Comparison of ENCODE assay signal across 20 mouse cellular contexts in the genomic region with DNA sequence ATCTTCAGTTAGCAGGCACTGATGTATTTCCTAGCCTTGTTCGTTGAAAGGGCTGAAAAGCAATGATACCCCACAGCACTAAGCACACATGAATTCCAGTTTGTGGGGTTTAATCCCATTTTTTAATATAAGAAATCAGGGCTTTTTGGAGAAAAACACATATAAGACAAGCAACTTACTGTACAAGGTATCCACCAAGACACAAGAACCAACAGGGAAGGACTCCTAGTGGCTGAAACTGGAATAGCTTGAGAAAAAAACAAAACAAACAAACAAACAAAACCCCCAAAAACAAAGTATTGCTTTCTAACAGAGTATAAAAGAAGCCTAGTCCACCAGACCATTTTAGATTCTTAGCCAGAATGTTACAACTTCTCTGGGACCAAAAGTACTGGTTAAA. TPM values are rescaled to one million over a fixed set of nuclear protein-coding genes. Genes with fewer than 3 reads are reported as not detected.
A peak's percentile ranks its signal among the peaks of the same experiment; 100 is the strongest.
DNase-seq lines count a peak whose midpoint lies in the region; ATAC-seq and TF ChIP-seq lines count a peak whose summit lies in the region.
"Had no signal": no experiment of that assay in that cellular context is flagged by ENCODE, and none has a peak within 500 bp of the region (broad histone marks: within the 10 kb centered on the region; RNA-seq: fewer than 3 reads in every experiment).

No protein-coding gene starts in this region.

- H3K27me3 ChIP-seq in heart, postnatal 0 days (ENCODE audit: control insufficient read depth, insufficient read depth, low read length), result no peaks in the 10 kb centered on the region
- H3K27me3 ChIP-seq in lung, postnatal 0 days (replicated peaks; ENCODE audit: insufficient read depth, low read length), result no peaks in the 10 kb centered on the region
- H3K27me3 ChIP-seq in MEL (ENCODE audit: control insufficient read depth in 1 of 2, insufficient read depth in 2 of 2, low read length in 2 of 2), result no peaks in the 10 kb centered on the region
- H3K27me3 ChIP-seq in hindbrain, embryonic 14.5 days (ENCODE audit: control insufficient read depth, insufficient read depth, low read length), result no peaks in the 10 kb centered on the region
- H3K27me3 ChIP-seq: forebrain, embryonic 12.5 days; heart, embryonic 12.5 days; hindbrain, embryonic 12.5 days; limb, embryonic 13.5 days had no signal

- TF ChIP-seq EP300 in heart, postnatal 0 days (IDR thresholded peaks at IDR 0.05; ENCODE audit: low read depth), result no peak
- no peak for TF ChIP-seq EP300 in lung, postnatal 0 days (IDR thresholded peaks at IDR 0.05)
- no peak for TF ChIP-seq EP300 in MEL (IDR thresholded peaks at IDR 0.05; ENCODE audit: low read depth in 1 of 2, low read length in 2 of 2)

- intact Hi-C loops in heart, postnatal 10 days (cut with DNase I), result no loop called here

- no peak for TF ChIP-seq POLR2A in MEL (IDR thresholded peaks at IDR 0.05; ENCODE audit: control insufficient read depth in 1 of 2, insufficient read depth in 1 of 2, low read depth in 1 of 2, low read length in 2 of 2, poor library complexity in 1 of 2)

- no peak for ATAC-seq in heart, postnatal 0 days (ENCODE audit: insufficient read depth, low read depth)
- ATAC-seq in lung, postnatal 0 days, result no peak
- no peak for ATAC-seq in hindbrain, embryonic 14.5 days (ENCODE audit: low FRiP score)
- ATAC-seq: activated CD4-positive, CD25-positive, alpha-beta regulatory T cell, adult 4 months had no signal

- TF ChIP-seq CTCF in heart, postnatal 0 days (IDR thresholded peaks at IDR 0.05; ENCODE audit: low read depth), result peak; percentile 41
- peak; percentile 60 for TF ChIP-seq CTCF in lung, postnatal 0 days (IDR thresholded peaks at IDR 0.05)
- TF ChIP-seq CTCF in MEL (IDR thresholded peaks at IDR 0.05 in 2 of 3, conservative IDR thresholded peaks at IDR 0.05 in 1 of 3; ENCODE audit: control insufficient read depth in 1 of 3, insufficient read depth in 1 of 3, low read depth in 2 of 3, low read length in 3 of 3, poor library complexity in 1 of 3, severe bottlenecking in 1 of 3), result peak in 2 of 3 experiments; percentile 48 to 66; a peak in 4 of 6 replicates

- no peaks in the 10 kb centered on the region for H3K36me3 ChIP-seq in heart, postnatal 0 days (replicated peaks; ENCODE audit: control insufficient read depth, insufficient read depth, low read length)
- no peaks in the 10 kb centered on the region for H3K36me3 ChIP-seq in lung, postnatal 0 days (ENCODE audit: insufficient read depth, low read length)
- peaks cover 0 to 12% of the 10 kb centered on the region in 2 experiments; a peak in 2 of 4 replicates for H3K36me3 ChIP-seq in MEL (ENCODE audit: control insufficient read depth in 1 of 2, insufficient read depth in 2 of 2, low read length in 2 of 2)
- no peaks in the 10 kb centered on the region for H3K36me3 ChIP-seq in hindbrain, embryonic 14.5 days (replicated peaks; ENCODE audit: control insufficient read depth, insufficient read depth)
- H3K36me3 ChIP-seq: forebrain, embryonic 12.5 days; heart, embryonic 12.5 days; hindbrain, embryonic 12.5 days; limb, embryonic 13.5 days had no signal

- no peaks in the 10 kb centered on the region for H3K79me2 ChIP-seq in MEL (ENCODE audit: control insufficient read depth, insufficient read depth, low read length, poor library complexity)

- peaks cover 8% of the 10 kb centered on the region for H3K4me1 ChIP-seq in heart, postnatal 0 days (ENCODE audit: control insufficient read depth, insufficient read depth)
- H3K4me1 ChIP-seq in lung, postnatal 0 days (ENCODE audit: insufficient read depth, low read depth, low read length), result peaks cover 3% of the 10 kb centered on the region; the same call in 1 of the 2 replicates
- peaks cover 4 to 15% of the 10 kb centered on the region in 2 experiments for H3K4me1 ChIP-seq in MEL (ENCODE audit: control insufficient read depth in 1 of 2, insufficient read depth in 2 of 2, low read length in 2 of 2)
- H3K4me1 ChIP-seq in hindbrain, embryonic 14.5 days (replicated peaks; ENCODE audit: control insufficient read depth, insufficient read depth, low read length), result no peaks in the 10 kb centered on the region
- H3K4me1 ChIP-seq: hindbrain, embryonic 12.5 days had no signal

- no peak overlapping the region for H3K9ac ChIP-seq in heart, postnatal 0 days (replicated peaks; ENCODE audit: low read depth, low read length)
- no peak overlapping the region for H3K9ac ChIP-seq in lung, postnatal 0 days (replicated peaks; ENCODE audit: low read depth)
- H3K9ac ChIP-seq in MEL (ENCODE audit: control insufficient read depth, low read depth, low read length, poor library complexity, severe bottlenecking), result no peak overlapping the region
- H3K9ac ChIP-seq in hindbrain, embryonic 14.5 days, result no peak overlapping the region
- H3K9ac ChIP-seq: forebrain, embryonic 12.5 days; heart, embryonic 12.5 days; hindbrain, embryonic 12.5 days; limb, embryonic 13.5 days had no signal

- H3K4me3 ChIP-seq in heart, postnatal 0 days (ENCODE audit: low read depth, low read length), result no peak overlapping the region
- no peak overlapping the region for H3K4me3 ChIP-seq in lung, postnatal 0 days (ENCODE audit: low read depth, low read length)
- H3K4me3 ChIP-seq in MEL (ENCODE audit: control insufficient read depth in 1 of 2, insufficient read depth in 1 of 2, low read depth in 2 of 2, low read length in 2 of 2), result no peak overlapping the region
- H3K4me3 ChIP-seq in hindbrain, embryonic 14.5 days (replicated peaks; ENCODE audit: low read length), result no peak overlapping the region
- H3K4me3 ChIP-seq: forebrain, embryonic 12.5 days; heart, embryonic 12.5 days; hindbrain, embryonic 12.5 days; limb, embryonic 13.5 days had no signal

- no peaks in the 10 kb centered on the region for H3K9me3 ChIP-seq in heart, postnatal 0 days (replicated peaks; ENCODE audit: control insufficient read depth, low read length)
- no peaks in the 10 kb centered on the region for H3K9me3 ChIP-seq in lung, postnatal 0 days (ENCODE audit: low read length)
- H3K9me3 ChIP-seq in MEL (replicated peaks; ENCODE audit: insufficient read depth, low read length), result no peaks in the 10 kb centered on the region
- no peaks in the 10 kb centered on the region for H3K9me3 ChIP-seq in hindbrain, embryonic 14.5 days (ENCODE audit: control insufficient read depth, low read length)
- H3K9me3 ChIP-seq: forebrain, embryonic 12.5 days; heart, embryonic 12.5 days; hindbrain, embryonic 12.5 days; limb, embryonic 13.5 days had no signal

- 85% methylated on average over 1 of the region's 1 CpGs for WGBS in heart, postnatal 0 days
- WGBS in lung, postnatal 0 days, result 93% methylated on average over 1 of the region's 1 CpGs
- 91% methylated on average over 1 of the region's 1 CpGs for WGBS in hindbrain, embryonic 14.5 days

- no peak for DNase-seq in heart, postnatal 0 days (ENCODE audit: low spot score)
- no peak for DNase-seq in heart, postnatal 10 days
- no peak for DNase-seq in lung, postnatal 0 days (ENCODE audit: low spot score)
- no peak for DNase-seq in lung, postnatal 4 days
- peak; percentile 35 for DNase-seq in MEL (ENCODE audit: low read depth, low spot score)
- DNase-seq in induced T-regulatory cell, adult 2 months (ENCODE audit: low read depth), result peak; percentile 55
- no peak for DNase-seq in hindbrain, embryonic 14.5 days (ENCODE audit: low spot score)
- DNase-seq in adrenal gland, adult 8-10 months, result no peak
- DNase-seq: cerebellum, adult 8-10 months; layer of hippocampus, postnatal 36 days; right cerebral cortex, postnatal 14 days; thymus, postnatal 25 days had no signal

- H3K4me2 ChIP-seq in heart, postnatal 0 days (ENCODE audit: low read depth, low read length), result no peak overlapping the region
- H3K4me2 ChIP-seq in lung, postnatal 0 days (replicated peaks; ENCODE audit: low read depth, low read length), result no peak overlapping the region
- H3K4me2 ChIP-seq in hindbrain, embryonic 14.5 days (replicated peaks), result no peak overlapping the region
- H3K4me2 ChIP-seq: forebrain, embryonic 12.5 days; heart, embryonic 12.5 days; hindbrain, embryonic 12.5 days; limb, embryonic 13.5 days had no signal

- H3K27ac ChIP-seq in heart, postnatal 0 days (ENCODE audit: low read depth), result no peak overlapping the region
- no peak overlapping the region for H3K27ac ChIP-seq in lung, postnatal 0 days (ENCODE audit: low read length)
- no peak overlapping the region for H3K27ac ChIP-seq in MEL (ENCODE audit: control insufficient read depth, low read depth, low read length)
- no peak overlapping the region for H3K27ac ChIP-seq in hindbrain, embryonic 14.5 days
- H3K27ac ChIP-seq: forebrain, embryonic 12.5 days; hindbrain, embryonic 12.5 days; limb, embryonic 13.5 days; macrophage had no signal

- peak; percentile 38 for TF ChIP-seq RAD21 in MEL (IDR thresholded peaks at IDR 0.05; ENCODE audit: low read depth, low read length)

TF ChIP-seq in MEL, 35 proteins besides CTCF, POLR2A, EP300 and RAD21:
- TF ChIP-seq SMC3 (IDR thresholded peaks at IDR 0.05; ENCODE audit: low read depth, low read length), result peak; percentile 53
- TF ChIP-seq RCOR1 (IDR thresholded peaks at IDR 0.05; ENCODE audit: low read depth, low read length), result no peak
- TF ChIP-seq ZNF384 (IDR thresholded peaks at IDR 0.05; ENCODE audit: low read depth, low read length), result peak; percentile 50; the same call in 1 of the 2 replicates

RNA-seq across cellular contexts. Expression of gene Txndc2, which starts 35.8 kb away (rescaled TPM):
- not detected in 2 replicates for total RNA-seq in heart, postnatal 0 days (2014; rRNA removed; ENCODE audit: low replicate concordance)
- polyA plus RNA-seq in heart, postnatal 0 days (2015; fragmentation: Nextera tagmentation; extraction: Ambion mirVana), result 0.16 and 0.18 TPM in 2 replicates
- under 1 TPM; 0.15 to 0.19 TPM for total RNA-seq in heart, postnatal 10 days (2021)
- 0.10 and 0.12 TPM in 2 replicates for polyA plus RNA-seq in lung, postnatal 0 days (2015; fragmentation: Nextera tagmentation; extraction: Ambion mirVana)
- not detected in 2 replicates for total RNA-seq in MEL (2012; rRNA removed)
- polyA plus RNA-seq in MEL (2012; ENCODE audit: insufficient read depth in 1 of 2, insufficient read length in 2 of 2, low read depth in 1 of 2, low replicate concordance in 2 of 2, missing spikeins in 1 of 2), result not detected
- 0.21 and 0.22 TPM in 2 replicates for polyA plus RNA-seq in hindbrain, embryonic 14.5 days (2014; fragmentation: Nextera tagmentation; extraction: Ambion mirVana)
- 10 to 100 TPM in 2 of 4 experiments, 1 to 10 TPM in 2; 9.2 to 45.4 (median 18.7) TPM for total RNA-seq in adrenal gland, adult 8-10 months (2022)
- total RNA-seq: gastrocnemius, adult 8-10 months; layer of hippocampus, postnatal 36 days had no signal
- polyA plus RNA-seq: activated CD4-positive, CD25-positive, alpha-beta regulatory T cell, adult 4 months; heart, embryonic 12.5 days; stomach, embryonic 14.5 days had no signal

Comparison
In these comparisons a context has a peak if more than half of its experiments do, and no peak if none do; other contexts are left out.
1. DNase-seq: peak in MEL (single experiment) and induced T-regulatory cell, adult 2 months (single experiment); none in heart, postnatal 0 days (single experiment), heart, postnatal 10 days (0 of 2), lung, postnatal 0 days (single experiment), lung, postnatal 4 days (0 of 2), hindbrain, embryonic 14.5 days (single experiment) and adrenal gland, adult 8-10 months (single experiment).
2. Peak in every context shown above with its lines, with median percentiles within 50 percentile points of each other: CTCF ChIP-seq.